Mouse (Mus musculus): ENCODE data around the gene Defb30. TPM values are rescaled to one million over a fixed set of nuclear protein-coding genes. Genes with fewer than 3 reads are reported as not detected.

Defb30 gene
- total and polyA plus RNA-seq, 3 experiments = not detected

DNA sequence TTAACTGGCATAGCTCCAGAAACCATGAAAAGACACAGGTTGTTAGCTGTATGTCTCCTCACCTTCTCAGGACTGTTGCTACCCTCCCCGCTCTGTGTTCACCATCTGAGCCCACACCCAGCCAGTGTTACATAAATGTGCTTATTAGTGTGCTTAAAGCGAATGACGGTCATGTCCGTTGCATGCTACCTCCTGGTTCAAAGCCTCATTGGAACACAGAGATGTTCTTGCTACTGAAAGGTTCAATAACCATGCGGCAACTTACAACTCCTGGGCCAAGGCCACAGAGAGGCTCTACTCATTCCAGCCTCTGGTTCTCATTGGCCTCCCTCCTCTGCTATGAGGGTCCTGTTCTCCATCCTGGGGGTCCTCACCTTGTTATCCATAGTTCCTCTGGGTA is 38.3 kb downstream of the Defb30 start, which contains the start of gene Defb43:
TSS of gene Defb43 (plus strand) at position 301 of the 400 bp plus-strand sequence.
- intact Hi-C loops (cut with DNase I) = no loop called here
- Histone ChIP-seq H3K27ac (no peak within 1 kb of the TSS), H3K36me3 (ENCODE audit: control insufficient read depth, insufficient read depth, low read length) (no peaks in the 10 kb centered on the region), H3K27me3 (ENCODE audit: control insufficient read depth, insufficient read depth, low read length) (no peaks in the 10 kb centered on the region), H3K79me2 (replicated peaks; ENCODE audit: control insufficient read depth, insufficient read depth, low read length) (no peaks in the 10 kb centered on the region), H3K9ac (ENCODE audit: low read depth, low read length) (no peak within 1 kb of the TSS), H3K4me3 (no peak within 1 kb of the TSS), H3K4me1 (ENCODE audit: control insufficient read depth, insufficient read depth, low read length) (no peaks in the 10 kb centered on the region)
- WGBS = 96% methylated on average over 5 of the region's 5 CpGs
- DNase-seq = no peak
- TF ChIP-seq CTCF (IDR thresholded peaks at IDR 0.05) (no peak), EP300 (IDR thresholded peaks at IDR 0.05; ENCODE audit: insufficient read depth, low read depth, low read length) (no peak), POLR2A (IDR thresholded peaks at IDR 0.05; ENCODE audit: insufficient read depth, low read depth, low read length) (no peak)

DNA sequence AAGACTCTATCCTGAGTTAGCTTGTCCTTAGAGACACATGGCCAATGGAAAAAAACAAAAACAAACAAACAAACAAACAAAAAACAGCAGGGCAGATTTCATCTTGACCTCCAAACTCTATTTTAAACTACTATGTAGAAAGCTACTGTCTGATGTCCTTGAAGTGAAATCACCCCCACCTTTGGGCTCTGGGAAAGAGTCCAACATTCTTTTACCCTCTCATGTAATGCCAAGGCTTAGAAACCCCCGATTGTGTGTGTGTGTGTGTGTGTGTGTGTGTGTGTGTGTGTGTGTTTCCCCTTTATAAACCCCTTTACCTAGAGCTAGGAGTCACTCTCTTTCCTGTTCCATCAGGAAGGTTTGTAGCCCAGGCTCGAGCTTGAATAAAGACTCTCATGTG is 47.2 kb downstream of the Defb30 start:
- no peak for DNase-seq

DNA sequence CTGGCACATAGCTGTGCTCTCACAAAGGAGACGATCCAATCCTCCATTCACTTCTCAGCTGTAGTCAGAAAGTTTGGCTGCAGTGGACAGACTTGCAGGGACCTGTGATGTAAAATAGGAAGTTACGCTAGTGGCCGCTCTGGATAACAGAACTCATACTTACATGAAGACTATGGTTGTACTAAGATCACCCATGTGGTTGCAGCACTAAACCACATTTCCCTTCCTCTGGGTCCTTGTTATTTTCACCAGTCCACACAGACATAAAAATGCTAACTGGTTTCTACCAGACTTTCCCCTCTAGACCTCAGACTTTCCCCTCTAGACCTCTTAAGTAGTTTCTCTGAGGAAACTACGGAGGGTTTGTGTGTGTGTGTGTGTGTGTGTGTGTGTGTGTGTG is 50.8 kb downstream of the Defb30 start:
- Histone ChIP-seq H3K9ac (ENCODE audit: low read depth, low read length) (no peak overlapping the region), H3K27me3 (ENCODE audit: control insufficient read depth, insufficient read depth, low read length) (no peaks in the 10 kb centered on the region), H3K27ac (no peak overlapping the region), H3K4me1 (ENCODE audit: control insufficient read depth, insufficient read depth, low read length) (no peaks in the 10 kb centered on the region), H3K4me3 (no peak overlapping the region), H3K79me2 (replicated peaks; ENCODE audit: control insufficient read depth, insufficient read depth, low read length) (no peaks in the 10 kb centered on the region), H3K36me3 (ENCODE audit: control insufficient read depth, insufficient read depth, low read length) (no peaks in the 10 kb centered on the region)
- 79% methylated on average over 4 of the region's 4 CpGs for WGBS
- TF ChIP-seq EP300 (IDR thresholded peaks at IDR 0.05; ENCODE audit: insufficient read depth, low read depth, low read length) = no peak
- no peak for TF ChIP-seq CTCF (IDR thresholded peaks at IDR 0.05)
- no peak for TF ChIP-seq POLR2A (IDR thresholded peaks at IDR 0.05; ENCODE audit: insufficient read depth, low read depth, low read length)
- intact Hi-C loops (cut with DNase I) = no loop called here
- no peak for DNase-seq

More for the DNA sequence above, 47.2 kb downstream of the Defb30 start:
- Histone ChIP-seq H3K4me1 (ENCODE audit: control insufficient read depth, insufficient read depth, low read length) (no peaks in the 10 kb centered on the region), H3K27me3 (ENCODE audit: control insufficient read depth, insufficient read depth, low read length) (no peaks in the 10 kb centered on the region), H3K79me2 (replicated peaks; ENCODE audit: control insufficient read depth, insufficient read depth, low read length) (no peaks in the 10 kb centered on the region), H3K36me3 (ENCODE audit: control insufficient read depth, insufficient read depth, low read length) (no peaks in the 10 kb centered on the region), H3K4me3 (no peak overlapping the region), H3K9ac (ENCODE audit: low read depth, low read length) (no peak overlapping the region), H3K27ac (no peak overlapping the region)
- intact Hi-C loops (cut with DNase I) = no loop called here
- 33% methylated on average over 2 of the region's 2 CpGs for WGBS
- no peak for TF ChIP-seq EP300 (IDR thresholded peaks at IDR 0.05; ENCODE audit: insufficient read depth, low read depth, low read length)
- no peak for TF ChIP-seq POLR2A (IDR thresholded peaks at IDR 0.05; ENCODE audit: insufficient read depth, low read depth, low read length)
- TF ChIP-seq CTCF (IDR thresholded peaks at IDR 0.05) = no peak

DNA sequence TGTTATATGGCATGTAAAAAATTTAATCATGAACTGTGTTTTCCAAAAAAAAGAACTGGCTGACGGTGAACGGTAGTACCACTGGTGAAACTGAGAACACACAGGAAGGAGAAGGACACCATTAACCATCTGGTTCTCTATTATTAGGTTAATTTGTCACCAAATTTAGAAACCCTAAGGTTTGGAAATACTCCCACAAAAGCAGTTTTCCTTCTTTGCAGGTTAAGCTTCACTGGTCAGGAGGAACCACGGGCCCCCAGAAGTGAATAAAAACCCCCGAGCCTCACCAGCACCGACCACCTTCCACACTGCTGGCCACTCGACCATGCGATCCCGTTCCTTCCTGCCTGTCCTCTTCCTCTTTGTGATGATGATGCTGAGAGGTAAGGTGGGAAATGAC is 52.0 kb downstream of the Defb30 start, which contains the start of gene Defb47:
TSS of gene Defb47 (plus strand) at position 301 of the 400 bp plus-strand sequence.
- H3K27me3 ChIP-seq (ENCODE audit: control insufficient read depth, insufficient read depth, low read length) = no peaks in the 10 kb centered on the region
- 74% methylated on average over 8 of the region's 8 CpGs for WGBS
- no peaks in the 10 kb centered on the region for H3K4me1 ChIP-seq (ENCODE audit: control insufficient read depth, insufficient read depth, low read length)
- intact Hi-C loops (cut with DNase I) = no loop called here
- H3K4me3 ChIP-seq = no peak within 1 kb of the TSS
- DNase-seq = no peak
- no peak within 1 kb of the TSS for H3K9ac ChIP-seq (ENCODE audit: low read depth, low read length)
- no peak for TF ChIP-seq CTCF (IDR thresholded peaks at IDR 0.05)
- TF ChIP-seq EP300 (IDR thresholded peaks at IDR 0.05; ENCODE audit: insufficient read depth, low read depth, low read length) = no peak
- TF ChIP-seq POLR2A (IDR thresholded peaks at IDR 0.05; ENCODE audit: insufficient read depth, low read depth, low read length) = no peak
- no peaks in the 10 kb centered on the region for H3K79me2 ChIP-seq (replicated peaks; ENCODE audit: control insufficient read depth, insufficient read depth, low read length)
- no peaks in the 10 kb centered on the region for H3K36me3 ChIP-seq (ENCODE audit: control insufficient read depth, insufficient read depth, low read length)
- no peak within 1 kb of the TSS for H3K27ac ChIP-seq

DNA sequence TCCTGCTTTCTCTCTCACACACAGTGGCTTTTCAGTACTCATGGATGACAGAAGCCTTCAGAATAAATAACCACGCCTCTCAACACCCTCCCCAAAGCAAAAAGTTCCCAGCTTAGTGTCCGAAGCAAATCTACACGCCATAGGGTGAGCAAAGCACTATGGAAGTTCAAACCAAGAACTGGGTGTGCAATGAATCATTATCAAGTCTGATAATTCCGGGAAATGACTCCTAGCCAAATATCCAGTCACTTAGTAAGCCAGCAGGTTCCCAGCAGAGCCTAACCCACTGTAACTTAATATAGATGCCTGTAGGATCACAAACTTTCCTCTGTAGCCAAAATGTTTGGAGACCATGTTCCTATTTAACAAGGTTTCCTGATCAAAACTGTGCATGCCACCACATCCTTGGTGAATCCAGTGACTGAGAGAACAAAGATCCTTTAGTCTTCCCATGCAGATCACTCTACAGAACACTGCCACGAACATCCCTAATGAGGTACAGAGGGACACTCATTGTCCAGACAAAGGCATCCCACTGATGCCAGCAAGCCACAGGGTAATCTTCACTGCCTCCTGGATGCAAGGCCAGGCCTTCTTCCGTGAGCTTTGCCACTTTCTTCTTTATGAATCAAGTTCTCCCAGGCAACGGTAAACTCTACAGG is 57.8 kb downstream of the Defb30 start:
- TF ChIP-seq POLR2A (IDR thresholded peaks at IDR 0.05; ENCODE audit: insufficient read depth, low read depth, low read length) (no peak), EP300 (IDR thresholded peaks at IDR 0.05; ENCODE audit: insufficient read depth, low read depth, low read length) (no peak), CTCF (IDR thresholded peaks at IDR 0.05) (no peak)
- H3K4me1 ChIP-seq (ENCODE audit: control insufficient read depth, insufficient read depth, low read length) = no peaks in the 10 kb centered on the region
- intact Hi-C loops (cut with DNase I) = no loop called here
- H3K9ac ChIP-seq (ENCODE audit: low read depth, low read length) = no peak overlapping the region
- H3K4me3 ChIP-seq = no peak overlapping the region
- no peaks in the 10 kb centered on the region for H3K36me3 ChIP-seq (ENCODE audit: control insufficient read depth, insufficient read depth, low read length)
- WGBS = 64% methylated on average over 7 of the region's 7 CpGs
- H3K79me2 ChIP-seq (replicated peaks; ENCODE audit: control insufficient read depth, insufficient read depth, low read length) = no peaks in the 10 kb centered on the region
- DNase-seq = no peak
- H3K27me3 ChIP-seq (ENCODE audit: control insufficient read depth, insufficient read depth, low read length) = no peaks in the 10 kb centered on the region
- no peak overlapping the region for H3K27ac ChIP-seq

DNA sequence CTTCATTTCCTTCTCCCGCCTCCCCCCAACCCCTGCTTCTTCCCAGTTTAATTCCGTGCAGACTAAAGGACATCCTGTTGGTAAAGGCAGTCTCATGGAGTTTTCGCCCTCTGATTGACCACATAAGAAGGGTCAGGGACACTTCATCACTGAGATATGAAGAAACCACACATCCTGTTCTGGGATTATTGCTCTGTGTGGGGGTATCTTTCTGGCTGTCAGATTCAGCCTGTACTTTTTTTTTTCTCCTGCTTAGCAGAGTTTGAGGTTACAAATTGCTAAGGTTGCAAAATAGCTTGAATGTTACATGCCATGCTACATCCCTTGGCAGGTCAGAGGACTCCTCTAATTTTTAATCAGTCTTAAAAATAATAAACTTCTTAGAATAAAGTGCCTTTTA is 58.5 kb downstream of the Defb30 start:
- no peak for DNase-seq
- Histone ChIP-seq H3K79me2 (replicated peaks; ENCODE audit: control insufficient read depth, insufficient read depth, low read length) (no peaks in the 10 kb centered on the region), H3K36me3 (ENCODE audit: control insufficient read depth, insufficient read depth, low read length) (no peaks in the 10 kb centered on the region), H3K4me3 (no peak overlapping the region), H3K9ac (ENCODE audit: low read depth, low read length) (no peak overlapping the region), H3K27me3 (ENCODE audit: control insufficient read depth, insufficient read depth, low read length) (no peaks in the 10 kb centered on the region), H3K4me1 (ENCODE audit: control insufficient read depth, insufficient read depth, low read length) (no peaks in the 10 kb centered on the region), H3K27ac (no peak overlapping the region)
- WGBS = 46% methylated on average over 3 of the region's 3 CpGs
- intact Hi-C loops (cut with DNase I) = no loop called here
- TF ChIP-seq CTCF (IDR thresholded peaks at IDR 0.05) (no peak), EP300 (IDR thresholded peaks at IDR 0.05; ENCODE audit: insufficient read depth, low read depth, low read length) (no peak), POLR2A (IDR thresholded peaks at IDR 0.05; ENCODE audit: insufficient read depth, low read depth, low read length) (no peak)
